Mouse (Mus musculus): Measurements from ENCODE around the gene Rad51b. TPM values are rescaled to one million over a fixed set of nuclear protein-coding genes. Genes with fewer than 3 reads are reported as not detected.

Gene Rad51b
- total and polyA plus RNA-seq, 2 experiments from 2014 or later: 1.4 to 1.8 TPM

- H3K27ac ChIP-seq (ENCODE audit: low read depth): peak overlapping the region; percentile 52
- no peaks in the 10 kb centered on the region for H3K27me3 ChIP-seq (ENCODE audit: control insufficient read depth, insufficient read depth, low read length)
- 77% methylated on average over 3 of the region's 3 CpGs for WGBS
These were observed 544.2 kb downstream of the Rad51b start for GRCm38 (mm10) chr12:79841248-79841647.

GRCm38 (mm10) chr12:79842319-79842718 is 545.2 kb downstream of the Rad51b start:
- Histone ChIP-seq H3K36me3 (replicated peaks; ENCODE audit: control insufficient read depth, insufficient read depth, low read length) (no peaks in the 10 kb centered on the region), H3K4me1 (ENCODE audit: control insufficient read depth, insufficient read depth) (peaks cover 65% of the 10 kb centered on the region), H3K9ac (replicated peaks; ENCODE audit: low read depth, low read length) (no peak overlapping the region), H3K27me3 (ENCODE audit: control insufficient read depth, insufficient read depth, low read length) (no peaks in the 10 kb centered on the region), H3K9me3 (replicated peaks; ENCODE audit: control insufficient read depth, low read length) (no peaks in the 10 kb centered on the region), H3K4me2 (ENCODE audit: low read depth, low read length) (no peak overlapping the region), H3K4me3 (ENCODE audit: low read depth, low read length) (no peak overlapping the region), H3K27ac (ENCODE audit: low read depth) (peak overlapping the region; percentile 68)
- ATAC-seq (ENCODE audit: insufficient read depth, low read depth) (0 out of 2 replicates have a peak, but pooled peaks have one; percentile 22), DNase-seq (ENCODE audit: low spot score) (no peak)
- no peak for TF ChIP-seq EP300 (IDR thresholded peaks at IDR 0.05; ENCODE audit: low read depth)
- TF ChIP-seq CTCF (IDR thresholded peaks at IDR 0.05; ENCODE audit: low read depth): no peak
- WGBS: 15% methylated on average over 7 of the region's 7 CpGs

More at GRCm38 (mm10) chr12:79841248-79841647, 544.2 kb downstream of the Rad51b start:
- ATAC-seq (ENCODE audit: insufficient read depth, low read depth): no peak
- Histone ChIP-seq H3K4me3 (ENCODE audit: low read depth, low read length) (no peak overlapping the region), H3K9ac (replicated peaks; ENCODE audit: low read depth, low read length) (no peak overlapping the region), H3K4me2 (ENCODE audit: low read depth, low read length) (no peak overlapping the region), H3K9me3 (replicated peaks; ENCODE audit: control insufficient read depth, low read length) (no peaks in the 10 kb centered on the region), H3K4me1 (ENCODE audit: control insufficient read depth, insufficient read depth) (peaks cover 67% of the 10 kb centered on the region), H3K36me3 (replicated peaks; ENCODE audit: control insufficient read depth, insufficient read depth, low read length) (no peaks in the 10 kb centered on the region)
- TF ChIP-seq CTCF (IDR thresholded peaks at IDR 0.05; ENCODE audit: low read depth) (no peak), EP300 (IDR thresholded peaks at IDR 0.05; ENCODE audit: low read depth) (no peak)
- no peak for DNase-seq (ENCODE audit: low spot score)

- Histone ChIP-seq H3K9me3 (replicated peaks; ENCODE audit: control insufficient read depth, low read length) (no peaks in the 10 kb centered on the region), H3K27ac (ENCODE audit: low read depth) (peak overlapping the region; percentile 68), H3K4me2 (ENCODE audit: low read depth, low read length) (no peak overlapping the region), H3K9ac (replicated peaks; ENCODE audit: low read depth, low read length) (no peak overlapping the region), H3K4me3 (ENCODE audit: low read depth, low read length) (no peak overlapping the region), H3K27me3 (ENCODE audit: control insufficient read depth, insufficient read depth, low read length) (no peaks in the 10 kb centered on the region), H3K4me1 (ENCODE audit: control insufficient read depth, insufficient read depth) (peaks cover 58% of the 10 kb centered on the region), H3K36me3 (replicated peaks; ENCODE audit: control insufficient read depth, insufficient read depth, low read length) (no peaks in the 10 kb centered on the region)
- DNase-seq (ENCODE audit: low spot score): no peak
- 60% methylated on average over 11 of the region's 11 CpGs for WGBS
- ATAC-seq (ENCODE audit: insufficient read depth, low read depth): no peak
- TF ChIP-seq EP300 (IDR thresholded peaks at IDR 0.05; ENCODE audit: low read depth) (0 out of 2 replicates have a peak, but pooled peaks have one; percentile 30), CTCF (IDR thresholded peaks at IDR 0.05; ENCODE audit: low read depth) (no peak)
These were observed 545.9 kb downstream of the Rad51b start for GRCm38 (mm10) chr12:79843002-79843401.

GRCm38 (mm10) chr12:79843496-79843895 is 546.4 kb downstream of the Rad51b start:
- no peak overlapping the region for H3K4me3 ChIP-seq (ENCODE audit: low read depth, low read length)
- TF ChIP-seq EP300 (IDR thresholded peaks at IDR 0.05; ENCODE audit: low read depth): no peak
- no peak for TF ChIP-seq CTCF (IDR thresholded peaks at IDR 0.05; ENCODE audit: low read depth)
- DNase-seq (ENCODE audit: low spot score) (no peak), ATAC-seq (ENCODE audit: insufficient read depth, low read depth) (no peak)
- peaks cover 54% of the 10 kb centered on the region for H3K4me1 ChIP-seq (ENCODE audit: control insufficient read depth, insufficient read depth)
- WGBS: 60% methylated on average over 6 of the region's 6 CpGs
- no peaks in the 10 kb centered on the region for H3K36me3 ChIP-seq (replicated peaks; ENCODE audit: control insufficient read depth, insufficient read depth, low read length)
- H3K9ac ChIP-seq (replicated peaks; ENCODE audit: low read depth, low read length): no peak overlapping the region
- peak overlapping the region; percentile 68 for H3K27ac ChIP-seq (ENCODE audit: low read depth)
- H3K4me2 ChIP-seq (ENCODE audit: low read depth, low read length): no peak overlapping the region
- H3K9me3 ChIP-seq (replicated peaks; ENCODE audit: control insufficient read depth, low read length): no peaks in the 10 kb centered on the region
- no peaks in the 10 kb centered on the region for H3K27me3 ChIP-seq (ENCODE audit: control insufficient read depth, insufficient read depth, low read length)

- TF ChIP-seq EP300 (IDR thresholded peaks at IDR 0.05; ENCODE audit: low read depth): no peak
- no peak for TF ChIP-seq CTCF (IDR thresholded peaks at IDR 0.05; ENCODE audit: low read depth)
- ATAC-seq (ENCODE audit: insufficient read depth, low read depth) (no peak), DNase-seq (ENCODE audit: low spot score) (no peak)
- Histone ChIP-seq H3K4me3 (ENCODE audit: low read depth, low read length) (no peak overlapping the region), H3K4me2 (ENCODE audit: low read depth, low read length) (no peak overlapping the region), H3K9ac (replicated peaks; ENCODE audit: low read depth, low read length) (no peak overlapping the region), H3K27me3 (ENCODE audit: control insufficient read depth, insufficient read depth, low read length) (no peaks in the 10 kb centered on the region), H3K27ac (ENCODE audit: low read depth) (no peak overlapping the region), H3K4me1 (ENCODE audit: control insufficient read depth, insufficient read depth) (peaks cover 42% of the 10 kb centered on the region), H3K9me3 (replicated peaks; ENCODE audit: control insufficient read depth, low read length) (no peaks in the 10 kb centered on the region), H3K36me3 (replicated peaks; ENCODE audit: control insufficient read depth, insufficient read depth, low read length) (no peaks in the 10 kb centered on the region)
- WGBS: 77% methylated on average over 7 of the region's 7 CpGs
These were observed 549.4 kb downstream of the Rad51b start for GRCm38 (mm10) chr12:79846247-79847151.
